Mouse (Mus musculus) neural tube, embryonic 14.5 days (tissue): ENCODE data around the gene Gm7168. TPM values are rescaled to one million over a fixed set of nuclear protein-coding genes. Genes with fewer than 3 reads are reported as not detected.
"Not testable (repeated sequence)": the region's sequence is repeated elsewhere in the genome, so short reads cannot be mapped to it uniquely, and the experiment has no call there.

Experiments
- ATAC-seq: fragments of 200-750 bp; cut with Nextera tagmentation; 2 replicates; pipeline ENCODE4 v1.8.0; 2017; ENCODE audit warnings: low read depth, mild to moderate bottlenecking, moderate TSS enrichment, moderate library complexity
- H3K27ac ChIP-seq: fragments of 300-500 bp; sonication (generic); 2 replicates; pipeline ENCODE4 v1.5.1; 2014; ENCODE audit warnings: low read depth, mild to moderate bottlenecking, control low read depth, low read length, moderate library complexity, mixed read lengths
- H3K27me3 ChIP-seq: fragments of 300-500 bp; sonication (generic); 2 replicates; pipeline ENCODE4 v1.6.1; 2014; ENCODE audit warnings: low read length; ENCODE audit not compliant: control insufficient read depth, insufficient read depth
- H3K36me3 ChIP-seq: fragments of 300-500 bp; sonication (generic); 2 replicates; pipeline ENCODE4 v1.6.1; 2014; ENCODE audit warnings: low read length, mixed read lengths; ENCODE audit not compliant: control insufficient read depth, insufficient read depth
- H3K4me1 ChIP-seq: fragments of 300-500 bp; sonication (generic); 2 replicates; pipeline ENCODE4 v1.6.1; 2014; ENCODE audit warnings: low read length; ENCODE audit not compliant: control insufficient read depth, insufficient read depth
- H3K4me2 ChIP-seq: fragments of 300-500 bp; sonication (generic); 2 replicates; pipeline ENCODE4 v1.6.1; 2014; ENCODE audit warnings: mild to moderate bottlenecking, low read depth, low read length, control low read depth
- H3K4me3 ChIP-seq: fragments of 300-500 bp; sonication (generic); 2 replicates; pipeline ENCODE4 v1.5.1; 2014; ENCODE audit warnings: low read depth, low read length, control low read depth, mixed read lengths
- H3K9ac ChIP-seq: fragments of 300-500 bp; sonication (generic); replicated peaks from 2 replicates; pipeline ENCODE4 v1.6.1; 2014; ENCODE audit warnings: low read depth, mild to moderate bottlenecking, control low read depth, low read length, mixed read lengths
- H3K9me3 ChIP-seq: fragments of 300-500 bp; sonication (generic); 2 replicates; pipeline ENCODE4 v1.6.1; 2016; ENCODE audit warnings: low read length; ENCODE audit not compliant: control insufficient read depth
- WGBS: fragments of 180-500 bp; shearing (Covaris S2); extraction: QIAGEN DNeasy Blood & Tissue Kit; methylation state at CpG from one replicate; pipeline ENCODE4 v1.1.7; 2014; 5-methylcytosine and 5-hydroxymethylcytosine counted together
- polyA plus RNA-seq: library from polyadenylated mRNA; unstranded; fragments of >200 nt; fragmentation: Nextera tagmentation; extraction: Ambion mirVana; gene quantifications from 2 replicates; pipeline ENCODE4 v1.2.1, GENCODE M21; 2014

Gm7168 gene
- polyA plus RNA-seq, 1 experiment from 2014 or later: not detected

GRCm38 (mm10) chr17:13923418-13923817 is 24.8 kb upstream of the Gm7168 start:
- no peaks in the 10 kb centered on the region for H3K4me1 ChIP-seq
- H3K9ac ChIP-seq: no peak overlapping the region
- H3K9me3 ChIP-seq: no peaks in the 10 kb centered on the region
- H3K27ac ChIP-seq: no peak overlapping the region
- 70% methylated on average over 2 of the region's 2 CpGs for WGBS
- no peak; the same call in 1 of the 2 replicates for ATAC-seq
- no peak overlapping the region for H3K4me2 ChIP-seq
- H3K4me3 ChIP-seq: no peak overlapping the region
- no peaks in the 10 kb centered on the region for H3K36me3 ChIP-seq
- no peaks in the 10 kb centered on the region for H3K27me3 ChIP-seq

GRCm38 (mm10) chr17:13924588-13924987 is 23.6 kb upstream of the Gm7168 start:
- ATAC-seq: no peak
- WGBS: 94% methylated on average over 2 of the region's 2 CpGs
- no peaks in the 10 kb centered on the region for H3K36me3 ChIP-seq

GRCm38 (mm10) chr17:13925931-13926330 is 22.2 kb upstream of the Gm7168 start:
- Histone ChIP-seq H3K9me3 (no peaks in the 10 kb centered on the region), H3K27ac (no peak overlapping the region), H3K4me2 (no peak overlapping the region), H3K9ac (no peak overlapping the region), H3K27me3 (no peaks in the 10 kb centered on the region), H3K4me3 (no peak overlapping the region), H3K36me3 (no peaks in the 10 kb centered on the region), H3K4me1 (no peaks in the 10 kb centered on the region)
- no peak for ATAC-seq
- 84% methylated on average over 3 of the region's 3 CpGs for WGBS

More at GRCm38 (mm10) chr17:13924588-13924987, 23.6 kb upstream of the Gm7168 start:
- no peaks in the 10 kb centered on the region for H3K27me3 ChIP-seq
- H3K4me1 ChIP-seq: no peaks in the 10 kb centered on the region
- no peaks in the 10 kb centered on the region for H3K9me3 ChIP-seq
- H3K4me3 ChIP-seq: no peak overlapping the region
- H3K9ac ChIP-seq: no peak overlapping the region
- no peak overlapping the region for H3K27ac ChIP-seq
- H3K4me2 ChIP-seq: no peak overlapping the region

- no peaks in the 10 kb centered on the region for H3K36me3 ChIP-seq
- no peak for ATAC-seq
- no peak overlapping the region for H3K4me3 ChIP-seq
- no peak overlapping the region for H3K9ac ChIP-seq
- H3K27ac ChIP-seq: no peak overlapping the region
- no peaks in the 10 kb centered on the region for H3K9me3 ChIP-seq
- H3K4me2 ChIP-seq: no peak overlapping the region
- H3K27me3 ChIP-seq: no peaks in the 10 kb centered on the region
- H3K4me1 ChIP-seq: no peaks in the 10 kb centered on the region
- 88% methylated on average over 9 of the region's 9 CpGs for whole genome bisulfite sequencing
These were observed 17.8 kb upstream of the Gm7168 start for GRCm38 (mm10) chr17:13930421-13930820.

GRCm38 (mm10) chr17:13935364-13935763 is 12.8 kb upstream of the Gm7168 start:
- H3K27me3 ChIP-seq, H3K4me1 ChIP-seq, H3K27ac ChIP-seq, ATAC-seq, H3K4me3 ChIP-seq, H3K4me2 ChIP-seq, H3K36me3 ChIP-seq, H3K9ac ChIP-seq, H3K9me3 ChIP-seq: not testable (repeated sequence)
- WGBS: 100% methylated on average over 2 of the region's 2 CpGs

GRCm38 (mm10) chr17:13937787-13938186 is 10.4 kb upstream of the Gm7168 start:
- no peak for ATAC-seq
- Histone ChIP-seq H3K4me1 (no peaks in the 10 kb centered on the region), H3K9me3 (no peaks in the 10 kb centered on the region), H3K36me3 (no peaks in the 10 kb centered on the region), H3K4me3 (no peak overlapping the region), H3K4me2 (no peak overlapping the region), H3K27ac (no peak overlapping the region), H3K9ac (no peak overlapping the region), H3K27me3 (no peaks in the 10 kb centered on the region)
- WGBS: 97% methylated on average over 4 of the region's 4 CpGs

GRCm38 (mm10) chr17:13938652-13939051 is 9.5 kb upstream of the Gm7168 start:
- Histone ChIP-seq H3K4me1 (no peaks in the 10 kb centered on the region), H3K36me3 (no peaks in the 10 kb centered on the region), H3K9ac (no peak overlapping the region), H3K9me3 (no peaks in the 10 kb centered on the region), H3K4me3 (no peak overlapping the region), H3K27ac (no peak overlapping the region), H3K4me2 (no peak overlapping the region), H3K27me3 (no peaks in the 10 kb centered on the region)
- 64% methylated on average over 3 of the region's 3 CpGs for WGBS
- ATAC-seq: peak; percentile 49; the same call in 1 of the 2 replicates

GRCm38 (mm10) chr17:13939231-13939630 is 8.9 kb upstream of the Gm7168 start:
- H3K36me3 ChIP-seq, H3K4me2 ChIP-seq, ATAC-seq, H3K9me3 ChIP-seq, H3K9ac ChIP-seq, H3K4me1 ChIP-seq, H3K27ac ChIP-seq, H3K4me3 ChIP-seq, H3K27me3 ChIP-seq: not testable (repeated sequence)
- WGBS: 95% methylated on average over 2 of the region's 2 CpGs

- Histone ChIP-seq H3K4me3 (no peak overlapping the region), H3K4me2 (no peak overlapping the region), H3K36me3 (no peaks in the 10 kb centered on the region), H3K9me3 (no peaks in the 10 kb centered on the region), H3K4me1 (no peaks in the 10 kb centered on the region), H3K27me3 (no peaks in the 10 kb centered on the region), H3K9ac (no peak overlapping the region), H3K27ac (no peak overlapping the region)
- 96% methylated on average over 1 of the region's 1 CpGs for WGBS
- no peak for ATAC-seq
These were observed 7.7 kb upstream of the Gm7168 start for GRCm38 (mm10) chr17:13940487-13940886.

GRCm38 (mm10) chr17:13951570-13951969 is 3.4 kb downstream of the Gm7168 start:
- H3K9ac ChIP-seq, H3K9me3 ChIP-seq, H3K4me1 ChIP-seq, H3K4me3 ChIP-seq, H3K36me3 ChIP-seq, H3K27ac ChIP-seq, H3K4me2 ChIP-seq, ATAC-seq, H3K27me3 ChIP-seq: not testable (repeated sequence)
- WGBS: 85% methylated on average over 1 of the region's 1 CpGs
